Mouse (Mus musculus): ENCODE results near the gene Map1b. TPM values are rescaled to one million over a fixed set of nuclear protein-coding genes. Genes with fewer than 3 reads are reported as not detected.

The Map1b gene
- total RNA-seq, 4 experiments from 2014 or later = 564 to 711 (median 629) TPM

Other genes with a start within 250 kb of the Map1b start
- 10 to 100 TPM; 29.8 to 33.5 (median 30.8) TPM for gene Ptcd2, start 171.8 kb downstream of the Map1b start, total RNA-seq (2022)
- 10 to 100 TPM; 24.1 to 27.3 (median 26.1) TPM for gene Mrps27, start 171.8 kb downstream of the Map1b start, total RNA-seq (2022)

Measured in left cerebral cortex, adult 8-10 months (tissue).